Mouse (Mus musculus) lung, adult 2 months (tissue): ENCODE measurements around the gene Smurf1.

Source experiments
- CTCF ChIP-seq: fragments of 200-500 bp; IDR thresholded peaks from 2 replicates; pipeline ENCODE4 v1.5.1; 2011; ENCODE audit warnings: mild to moderate bottlenecking, low read length, control low read depth; ENCODE audit not compliant: insufficient read depth
- POLR2A ChIP-seq: fragments of 200-500 bp; IDR thresholded peaks from 2 replicates; pipeline ENCODE4 v1.6.1; 2011; ENCODE audit warnings: low read depth, mild to moderate bottlenecking, control low read depth, low read length, borderline replicate concordance; ENCODE audit errors: extremely low read depth

- TF ChIP-seq CTCF (no peak), POLR2A (no peak)
These were observed 94.9 kb downstream of the Smurf1 start for GRCm38 (mm10) chr5:144870782-144871181.
